21 mouse cellular contexts compared by ENCODE assay signal in genomic region chr7:133024694-133025093, GRCm38 (mm10).
A peak's percentile ranks its signal among the peaks of the same experiment; 100 is the strongest.
DNase-seq lines count a peak whose midpoint lies in the region; ATAC-seq and TF ChIP-seq lines count a peak whose summit lies in the region.
"Had no signal": no experiment of that assay in that cellular context is flagged by ENCODE, and none has a peak within 500 bp of the region (broad histone marks: within the 10 kb centered on the region; RNA-seq: fewer than 3 reads in every experiment).

No protein-coding gene starts in this region.

- DNase-seq in heart, adult 11 months, result peak; percentile 82
- no peak for DNase-seq in lung, postnatal 4 days
- peak; percentile 53 for DNase-seq in stomach, postnatal 0 days (ENCODE audit: low spot score)
- no peak for DNase-seq in layer of hippocampus, adult 8-10 months (ENCODE audit: low spot score in 2 of 2)
- no peak for DNase-seq in midbrain, embryonic 14.5 days
- DNase-seq: cerebellum, adult 11 months; gastrocnemius, postnatal 14 days; heart, postnatal 10 days; liver; lung, adult 18-20 months; right cerebral cortex, adult 18-20 months; thymus, postnatal 4 days had no signal

- no peaks in the 10 kb centered on the region for H3K27me3 ChIP-seq in heart, embryonic 11.5 days (ENCODE audit: control insufficient read depth, insufficient read depth, low read length)
- no peaks in the 10 kb centered on the region for H3K27me3 ChIP-seq in lung, embryonic 16.5 days (ENCODE audit: control insufficient read depth, insufficient read depth, low read depth, low read length)
- H3K27me3 ChIP-seq in stomach, postnatal 0 days (ENCODE audit: control insufficient read depth, insufficient read depth, low read length), result no peaks in the 10 kb centered on the region
- H3K27me3 ChIP-seq in midbrain, embryonic 14.5 days (ENCODE audit: control insufficient read depth, insufficient read depth, low read length), result no peaks in the 10 kb centered on the region
- H3K27me3 ChIP-seq: kidney, embryonic 15.5 days; midbrain, embryonic 12.5 days; Patski had no signal

- H3K36me3 ChIP-seq in heart, embryonic 11.5 days (ENCODE audit: control insufficient read depth, insufficient read depth, low read length), result no peaks in the 10 kb centered on the region; the same call in 1 of the 2 replicates
- no peaks in the 10 kb centered on the region for H3K36me3 ChIP-seq in lung, embryonic 16.5 days (ENCODE audit: control insufficient read depth, insufficient read depth, low read length)
- no peaks in the 10 kb centered on the region for H3K36me3 ChIP-seq in stomach, postnatal 0 days (ENCODE audit: control insufficient read depth, insufficient read depth, low read length)
- no peaks in the 10 kb centered on the region for H3K36me3 ChIP-seq in midbrain, embryonic 14.5 days (ENCODE audit: control insufficient read depth, insufficient read depth, low read length)

- WGBS in heart, embryonic 11.5 days (ENCODE audit: insufficient replicate concordance), result 85% methylated on average over 1 of the region's 1 CpGs
- 9% methylated on average over 1 of the region's 1 CpGs for WGBS in lung, embryonic 16.5 days
- WGBS in stomach, postnatal 0 days, result 13% methylated on average over 1 of the region's 1 CpGs
- WGBS in midbrain, embryonic 14.5 days, result 74% methylated on average over 1 of the region's 1 CpGs

- H3K9me3 ChIP-seq in heart, embryonic 11.5 days (replicated peaks; ENCODE audit: control insufficient read depth, low read length), result no peaks in the 10 kb centered on the region
- no peaks in the 10 kb centered on the region for H3K9me3 ChIP-seq in lung, embryonic 16.5 days (ENCODE audit: control insufficient read depth, low read length)
- no peaks in the 10 kb centered on the region for H3K9me3 ChIP-seq in stomach, postnatal 0 days (ENCODE audit: control insufficient read depth, low read length)
- no peaks in the 10 kb centered on the region for H3K9me3 ChIP-seq in midbrain, embryonic 14.5 days (ENCODE audit: control insufficient read depth, low read length)
- H3K9me3 ChIP-seq: kidney, embryonic 15.5 days; midbrain, embryonic 12.5 days had no signal

- TF ChIP-seq CTCF in stomach, postnatal 0 days (IDR thresholded peaks at IDR 0.05; ENCODE audit: low read depth), result no peak

- no peak overlapping the region for H3K4me3 ChIP-seq in heart, embryonic 11.5 days (ENCODE audit: low read depth, low read length)
- H3K4me3 ChIP-seq in lung, embryonic 16.5 days (ENCODE audit: low read length), result no peak overlapping the region
- no peak overlapping the region for H3K4me3 ChIP-seq in stomach, postnatal 0 days (ENCODE audit: low read depth, low read length)
- no peak overlapping the region for H3K4me3 ChIP-seq in midbrain, embryonic 14.5 days (replicated peaks; ENCODE audit: low read depth, low read length)
- H3K4me3 ChIP-seq: kidney, embryonic 15.5 days; layer of hippocampus, adult 2 months; midbrain, embryonic 12.5 days; myocyte had no signal

- H3K27ac ChIP-seq in heart, embryonic 11.5 days (ENCODE audit: low read depth, low read length), result no peak overlapping the region
- H3K27ac ChIP-seq in lung, embryonic 16.5 days (ENCODE audit: low read length), result no peak overlapping the region
- H3K27ac ChIP-seq in stomach, postnatal 0 days (replicated peaks), result no peak overlapping the region
- H3K27ac ChIP-seq in midbrain, embryonic 14.5 days (replicated peaks; ENCODE audit: low read depth, low read length), result no peak overlapping the region
- H3K27ac ChIP-seq: kidney, embryonic 15.5 days; layer of hippocampus, adult 2 months; midbrain, embryonic 12.5 days had no signal

- H3K9ac ChIP-seq in heart, embryonic 11.5 days (ENCODE audit: low read depth, low read length), result no peak overlapping the region
- H3K9ac ChIP-seq in lung, embryonic 16.5 days (ENCODE audit: low read length), result no peak overlapping the region
- H3K9ac ChIP-seq in stomach, postnatal 0 days (ENCODE audit: low read length), result no peak overlapping the region
- H3K9ac ChIP-seq in midbrain, embryonic 14.5 days (replicated peaks; ENCODE audit: low read length), result no peak overlapping the region
- H3K9ac ChIP-seq: kidney, embryonic 15.5 days; midbrain, embryonic 12.5 days had no signal

- H3K4me1 ChIP-seq in heart, embryonic 11.5 days (ENCODE audit: control insufficient read depth, insufficient read depth, low read length), result peaks cover 54% of the 10 kb centered on the region
- peaks cover 17% of the 10 kb centered on the region for H3K4me1 ChIP-seq in lung, embryonic 16.5 days (replicated peaks; ENCODE audit: control insufficient read depth, insufficient read depth, low read length)
- peaks cover 16% of the 10 kb centered on the region for H3K4me1 ChIP-seq in stomach, postnatal 0 days (replicated peaks; ENCODE audit: control insufficient read depth, insufficient read depth)
- peaks cover 12% of the 10 kb centered on the region for H3K4me1 ChIP-seq in midbrain, embryonic 14.5 days (ENCODE audit: control insufficient read depth, insufficient read depth, low read length)

- no peak overlapping the region for H3K4me2 ChIP-seq in heart, embryonic 11.5 days
- no peak overlapping the region for H3K4me2 ChIP-seq in lung, embryonic 16.5 days (ENCODE audit: low read depth, low read length)
- no peak overlapping the region for H3K4me2 ChIP-seq in stomach, postnatal 0 days (replicated peaks; ENCODE audit: low read depth)
- no peak overlapping the region for H3K4me2 ChIP-seq in midbrain, embryonic 14.5 days (ENCODE audit: low read length)
- H3K4me2 ChIP-seq: kidney, embryonic 15.5 days; midbrain, embryonic 12.5 days had no signal

- TF ChIP-seq EP300 in stomach, postnatal 0 days (optimal IDR thresholded peaks at IDR 0.05), result no peak

- no peak for ATAC-seq in heart, embryonic 11.5 days (replicated peaks; ENCODE audit: insufficient number of reproducible peaks, low FRiP score, low TSS enrichment)
- peak; percentile 76 for ATAC-seq in lung, embryonic 16.5 days (ENCODE audit: low read depth)
- peak; percentile 52 for ATAC-seq in granulocyte monocyte progenitor cell, adult 5-6 weeks (replicated peaks; ENCODE audit: poor library complexity, severe bottlenecking)
- no peak for ATAC-seq in stomach, postnatal 0 days (ENCODE audit: low FRiP score, low TSS enrichment)
- no peak for ATAC-seq in midbrain, embryonic 14.5 days (ENCODE audit: low FRiP score, low TSS enrichment)
- ATAC-seq: inflammation-experienced regulatory T-cells, adult 6 months; Patski had no signal

Comparison
In these comparisons a context has a peak if more than half of its experiments do, and no peak if none do; other contexts are left out.
1. DNase-seq: peak in heart, adult 11 months (single experiment) and stomach, postnatal 0 days (single experiment); none in lung, postnatal 4 days (0 of 2), layer of hippocampus, adult 8-10 months (0 of 2) and midbrain, embryonic 14.5 days (single experiment).
2. ATAC-seq: peak in lung, embryonic 16.5 days (single experiment) and granulocyte monocyte progenitor cell, adult 5-6 weeks (single experiment); none in heart, embryonic 11.5 days (single experiment), stomach, postnatal 0 days (single experiment) and midbrain, embryonic 14.5 days (single experiment).